9 mouse cellular contexts compared by ENCODE assay signal in the genomic region with DNA sequence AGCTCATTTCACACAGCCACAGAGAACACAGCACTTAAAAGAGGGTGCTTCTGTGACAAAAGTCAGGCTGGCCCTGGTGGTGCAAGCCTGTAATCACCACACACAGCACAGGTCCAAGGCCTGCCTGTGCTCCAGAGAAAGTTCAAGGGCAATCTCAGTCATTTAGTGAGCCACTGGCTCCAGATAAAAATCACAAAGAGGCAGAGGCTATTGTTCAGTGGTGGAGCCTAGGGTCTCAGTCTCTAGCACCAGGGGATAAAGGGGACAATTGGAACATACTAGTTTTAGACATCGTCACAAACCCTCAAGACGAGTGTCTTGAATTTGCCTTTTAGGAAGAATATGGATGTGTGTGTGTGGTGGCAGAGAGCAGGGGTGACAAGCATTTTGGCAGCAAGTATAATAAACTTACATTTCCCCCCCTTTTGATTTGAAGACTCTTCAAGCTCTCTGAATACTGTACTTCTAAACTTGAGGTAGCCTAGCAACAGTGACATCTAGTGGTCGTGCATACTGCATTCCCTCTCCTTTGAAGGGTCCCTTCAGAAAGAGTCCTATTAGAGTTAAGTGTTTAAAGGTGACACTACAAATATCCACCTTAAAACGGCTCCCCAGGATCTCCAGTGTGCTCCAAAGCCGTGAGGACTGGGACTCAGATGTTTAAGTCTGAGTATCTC. TPM values are rescaled to one million over a fixed set of nuclear protein-coding genes. Genes with fewer than 3 reads are reported as not detected.
A peak's percentile ranks its signal among the peaks of the same experiment; 100 is the strongest.
DNase-seq lines count a peak whose midpoint lies in the region; ATAC-seq and TF ChIP-seq lines count a peak whose summit lies in the region.
"Had no signal": no experiment of that assay in that cellular context is flagged by ENCODE, and none has a peak within 500 bp of the region (broad histone marks: within the 10 kb centered on the region; RNA-seq: fewer than 3 reads in every experiment).

No protein-coding gene starts in this region.

- DNase-seq in heart, adult 2 months: peak; percentile 10 to 21
- no peak for DNase-seq in heart, postnatal 25 days (ENCODE audit: low spot score)
- peak; percentile 26 for DNase-seq in adrenal gland, adult 8-10 months
- DNase-seq in embryo, embryonic 9.5 days (ENCODE audit: extremely low spot score): peak; percentile 48
- DNase-seq in layer of hippocampus, adult 9-11 months: peak; percentile 9
- peak; percentile 8 for DNase-seq in skeletal muscle tissue, adult 2 months (ENCODE audit: low read depth, low spot score)

- H3K4me3 ChIP-seq in heart, adult 2 months: no peak overlapping the region
- H3K4me3 ChIP-seq: liver, embryonic 15.5 days had no signal

- peak; percentile 87 for TF ChIP-seq CTCF in heart, adult 2 months (IDR thresholded peaks at IDR 0.05)

- TF ChIP-seq POLR2A in heart, adult 2 months (IDR thresholded peaks at IDR 0.05; ENCODE audit: insufficient read depth, low read depth, low read length): no peak

- peak; percentile 79 to 90; a peak in 3 of 4 replicates for ATAC-seq in hematopoietic stem cell, adult 5-6 weeks (replicated peaks in 1 of 2; ENCODE audit: insufficient read depth in 1 of 2, low FRiP score in 2 of 2, low TSS enrichment in 1 of 2, low read depth in 1 of 2, poor library complexity in 2 of 2, severe bottlenecking in 2 of 2)
- ATAC-seq in megakaryocyte progenitor cell, adult 5-6 weeks (replicated peaks; ENCODE audit: poor library complexity): peak; percentile 87

- TF ChIP-seq EP300 in heart, adult 2 months (IDR thresholded peaks at IDR 0.05; ENCODE audit: insufficient read depth, low read depth, low read length): no peak

- no peaks in the 10 kb centered on the region for H3K4me1 ChIP-seq in heart, adult 2 months (ENCODE audit: control insufficient read depth, insufficient read depth, low read length)
- H3K4me1 ChIP-seq: liver, embryonic 15.5 days had no signal

- H3K79me2 ChIP-seq in heart, adult 2 months (replicated peaks; ENCODE audit: control insufficient read depth, insufficient read depth, low read length): no peaks in the 10 kb centered on the region

- H3K27ac ChIP-seq in heart, adult 2 months: no peak overlapping the region
- H3K27ac ChIP-seq: liver, embryonic 15.5 days had no signal

- no peaks in the 10 kb centered on the region for H3K27me3 ChIP-seq in heart, adult 2 months (ENCODE audit: control insufficient read depth, insufficient read depth, low read length)
- H3K27me3 ChIP-seq: liver, embryonic 15.5 days had no signal

- no peaks in the 10 kb centered on the region for H3K36me3 ChIP-seq in heart, adult 2 months (ENCODE audit: control insufficient read depth, insufficient read depth, low read length)
- H3K36me3 ChIP-seq: liver, embryonic 15.5 days had no signal

- WGBS in heart, adult 2 months: 31% methylated on average over 5 of the region's 5 CpGs

- no peak overlapping the region for H3K9ac ChIP-seq in heart, adult 2 months (ENCODE audit: low read depth, low read length)
- H3K9ac ChIP-seq: liver, embryonic 15.5 days had no signal

- intact Hi-C loops in heart, adult 2 months (cut with DNase I): loop anchor here (1.0 to 10.0 kb wide), 5 partner anchors 24 to 1270 kb away; no protein-coding TSS in a partner anchor
- intact Hi-C loops in heart, postnatal 25 days (cut with DNase I): loop anchor here (2.0 to 5.0 kb wide), 3 partner anchors 24 to 1058 kb away; no protein-coding TSS in a partner anchor

RNA-seq across cellular contexts. Expression of a gene that starts 33.1 kb away (rescaled TPM):
- under 1 TPM in 1 of 2 experiments, not detected in 1; 0.34 TPM for total RNA-seq in heart, adult 2 months (2021)
- 0.14 TPM in 1 of 2 replicates, not detected in the other for polyA plus RNA-seq in heart, adult 2 months (2012; rRNA removed)
- under 1 TPM in 1 of 2 experiments, not detected in 1; 0.34 TPM for total RNA-seq in heart, postnatal 25 days (2021)
- total RNA-seq in adrenal gland, adult 8-10 months (2022): under 1 TPM in 3 of 4 experiments, not detected in 1; 0.21 to 0.48 (median 0.34) TPM
- total RNA-seq in hematopoietic stem cell, adult 5-6 weeks (2017): not detected in 2 replicates
- total RNA-seq in megakaryocyte progenitor cell, adult 5-6 weeks (2015): not detected in 2 replicates
- not detected in 2 replicates for total RNA-seq in megakaryocyte progenitor cell, adult 5-6 weeks (2017)
- polyA plus RNA-seq: liver, embryonic 15.5 days had no signal

RNA-seq across cellular contexts. Expression of a gene that starts 40.8 kb away (rescaled TPM):
- total RNA-seq in heart, adult 2 months (2021): 1 to 10 TPM; 4.3 to 4.5 TPM
- polyA plus RNA-seq in heart, adult 2 months (2012; rRNA removed): 1.1 TPM in 2 replicates
- 1 to 10 TPM; 4.1 to 4.4 TPM for total RNA-seq in heart, postnatal 25 days (2021)
- total RNA-seq in adrenal gland, adult 8-10 months (2022): 1 to 10 TPM; 4.4 to 6.2 (median 5.3) TPM
- total RNA-seq in hematopoietic stem cell, adult 5-6 weeks (2017): 3.5 and 3.6 TPM in 2 replicates
- total RNA-seq in megakaryocyte progenitor cell, adult 5-6 weeks (2015): 4.1 and 7.3 TPM in 2 replicates
- total RNA-seq in megakaryocyte progenitor cell, adult 5-6 weeks (2017): 3.7 and 4.0 TPM in 2 replicates

RNA-seq across cellular contexts. Expression of a gene that starts 51.9 kb away (rescaled TPM):
- not detected for total RNA-seq in heart, adult 2 months (2021)
- not detected in 2 replicates for polyA plus RNA-seq in heart, adult 2 months (2012; rRNA removed)
- total RNA-seq in heart, postnatal 25 days (2021): not detected
- under 1 TPM in 1 of 4 experiments, not detected in 3; 0.67 TPM for total RNA-seq in adrenal gland, adult 8-10 months (2022)
- not detected in 2 replicates for total RNA-seq in hematopoietic stem cell, adult 5-6 weeks (2017)
- not detected in 2 replicates for total RNA-seq in megakaryocyte progenitor cell, adult 5-6 weeks (2015)
- total RNA-seq in megakaryocyte progenitor cell, adult 5-6 weeks (2017): not detected in 2 replicates
- polyA plus RNA-seq: liver, embryonic 15.5 days had no signal
